Mouse (Mus musculus): ENCODE results near the gene Ppp1r21. TPM values are rescaled to one million over a fixed set of nuclear protein-coding genes. Genes with fewer than 3 reads are reported as not detected.
A peak's percentile ranks its signal among the peaks of the same experiment; 100 is the strongest.

Ppp1r21 gene
- total RNA-seq, 2 experiments from 2014 or later, result 71.4 to 71.6 TPM

- intact Hi-C loops (cut with DNase I), result loop anchor here (10.0 kb wide), 1 partner anchor 71 kb away; no protein-coding TSS in a partner anchor
- no peak for DNase-seq
Measured at GRCm38 (mm10) chr17:88563611-88564010, 33.7 kb downstream of the Ppp1r21 start.

- intact Hi-C loops (cut with DNase I), result loop anchor here (10.0 kb wide), 1 partner anchor 65 kb away; no protein-coding TSS in a partner anchor
Measured at GRCm38 (mm10) chr17:88569807-88570540, 40.1 kb downstream of the Ppp1r21 start.

GRCm38 (mm10) chr17:88570784-88571183, 40.9 kb downstream of the Ppp1r21 start:
- DNase-seq, result no peak
- intact Hi-C loops (cut with DNase I), result no loop called here

More at GRCm38 (mm10) chr17:88569807-88570540, 40.1 kb downstream of the Ppp1r21 start:
- no peak for DNase-seq

GRCm38 (mm10) chr17:88574811-88575210, 44.9 kb downstream of the Ppp1r21 start:
- no peak for DNase-seq

GRCm38 (mm10) chr17:88578522-88579242, 48.8 kb downstream of the Ppp1r21 start:
- no peak for DNase-seq
- intact Hi-C loops (cut with DNase I), result no loop called here

More at GRCm38 (mm10) chr17:88574811-88575210, 44.9 kb downstream of the Ppp1r21 start:
- intact Hi-C loops (cut with DNase I), result no loop called here

- intact Hi-C loops (cut with DNase I), result no loop called here
- no peak for DNase-seq
Measured at GRCm38 (mm10) chr17:88580556-88580955, 50.6 kb downstream of the Ppp1r21 start.

GRCm38 (mm10) chr17:88581511-88582021, 51.6 kb downstream of the Ppp1r21 start:
- DNase-seq, result no peak
- intact Hi-C loops (cut with DNase I), result no loop called here

- DNase-seq, result no peak
- intact Hi-C loops (cut with DNase I), result no loop called here
Measured at GRCm38 (mm10) chr17:88582999-88583398, 53.1 kb downstream of the Ppp1r21 start.

- intact Hi-C loops (cut with DNase I), result no loop called here
- DNase-seq, result no peak
Measured at GRCm38 (mm10) chr17:88583411-88583810, 53.5 kb downstream of the Ppp1r21 start.

GRCm38 (mm10) chr17:88587371-88587770, 57.5 kb downstream of the Ppp1r21 start:
- no peak for DNase-seq

GRCm38 (mm10) chr17:88588228-88588627, 58.3 kb downstream of the Ppp1r21 start:
- DNase-seq, result no peak
- intact Hi-C loops (cut with DNase I), result no loop called here

More at GRCm38 (mm10) chr17:88587371-88587770, 57.5 kb downstream of the Ppp1r21 start:
- intact Hi-C loops (cut with DNase I), result no loop called here

GRCm38 (mm10) chr17:88590251-88590650, 60.3 kb downstream of the Ppp1r21 start:
- peak; percentile 25 for DNase-seq
- intact Hi-C loops (cut with DNase I), result no loop called here

- intact Hi-C loops (cut with DNase I), result no loop called here
Measured at GRCm38 (mm10) chr17:88595071-88595470, 65.2 kb downstream of the Ppp1r21 start.

GRCm38 (mm10) chr17:88596068-88596467, 66.2 kb downstream of the Ppp1r21 start:
- intact Hi-C loops (cut with DNase I), result no loop called here
- no peak for DNase-seq

More at GRCm38 (mm10) chr17:88595071-88595470, 65.2 kb downstream of the Ppp1r21 start:
- DNase-seq, result no peak

GRCm38 (mm10) chr17:88596544-88597221, 66.8 kb downstream of the Ppp1r21 start:
- intact Hi-C loops (cut with DNase I), result no loop called here
- no peak for DNase-seq

- intact Hi-C loops (cut with DNase I), result no loop called here
Measured at GRCm38 (mm10) chr17:88597222-88598055, 67.5 kb downstream of the Ppp1r21 start, which contains the start of gene Ston1. Gene Ston1 (plus strand): TSS chr17:88597684.

GRCm38 (mm10) chr17:88598056-88598420, 68.1 kb downstream of the Ppp1r21 start:
- DNase-seq, result no peak
- intact Hi-C loops (cut with DNase I), result no loop called here

More at GRCm38 (mm10) chr17:88597222-88598055, 67.5 kb downstream of the Ppp1r21 start, which contains the start of gene Ston1:
- DNase-seq, result peak; percentile 86

GRCm38 (mm10) chr17:88598570-88599368, 68.9 kb downstream of the Ppp1r21 start:
- no peak for DNase-seq
- intact Hi-C loops (cut with DNase I), result no loop called here

- DNase-seq, result no peak
- intact Hi-C loops (cut with DNase I), result no loop called here
Measured at GRCm38 (mm10) chr17:88600492-88601026, 70.6 kb downstream of the Ppp1r21 start.
